Mouse (Mus musculus) ES-E14 (cell line): Measurements from ENCODE around the gene D13Ertd608e. TPM values are rescaled to one million over a fixed set of nuclear protein-coding genes. Genes with fewer than 3 reads are reported as not detected.
"Not testable (repeated sequence)": the region's sequence is repeated elsewhere in the genome, so short reads cannot be mapped to it uniquely, and the experiment has no call there.

Experiments
- DNase-seq: peaks from one replicate; pipeline ENCODE4 v3.0.0-alpha.2; 2013; ENCODE audit warnings: low read depth, low spot score
- H3K27ac ChIP-seq: 2 replicates; pipeline ENCODE4 v1.5.1; 2012; ENCODE audit warnings: low read depth, mild to moderate bottlenecking, low read length, moderate library complexity, mixed read lengths; ENCODE audit not compliant: poor library complexity, insufficient read depth, severe bottlenecking
- H3K36me3 ChIP-seq: 2 replicates; pipeline ENCODE4 v1.6.1; 2012; ENCODE audit warnings: mild to moderate bottlenecking, low read length, moderate library complexity, mixed read lengths; ENCODE audit not compliant: control insufficient read depth, poor library complexity, insufficient read depth, severe bottlenecking
- H3K4me1 ChIP-seq, 2 experiments: fragments of 150-350 bp in 1 of 2; sonication (generic) in 1 of 2; 2 replicates each; pipeline ENCODE4 v1.6.1; 2012; ENCODE audit warnings: low read length in 2 of 2, mild to moderate bottlenecking in 1 of 2, mixed read lengths in 1 of 2; ENCODE audit not compliant: control insufficient read depth in 2 of 2, insufficient read depth in 2 of 2, poor library complexity in 1 of 2
- H3K4me3 ChIP-seq, 2 experiments: fragments of 150-350 bp in 1 of 2; sonication (generic) in 1 of 2; 2 replicates each; pipeline ENCODE4 v1.5.1; 2012; ENCODE audit warnings: low read length in 2 of 2, low read depth in 1 of 2, mild to moderate bottlenecking in 1 of 2, mixed read lengths in 1 of 2; ENCODE audit not compliant: insufficient read depth in 1 of 2, poor library complexity in 1 of 2, severe bottlenecking in 1 of 2
- H3K9ac ChIP-seq: 2 replicates; pipeline ENCODE4 v1.6.1; 2012; ENCODE audit warnings: low read depth, mild to moderate bottlenecking, low read length, mixed read lengths; ENCODE audit not compliant: poor library complexity, insufficient read depth, severe bottlenecking
- H3K9me3 ChIP-seq: fragments of 150-350 bp; sonication (generic); 2 replicates; pipeline ENCODE4 v1.6.1; 2012; ENCODE audit warnings: low read depth, mild to moderate bottlenecking, low read length; ENCODE audit not compliant: control insufficient read depth, insufficient read depth
- in situ Hi-C, 2 experiments: fragments of 600-800 bp; cut with MboI; formaldehyde crosslinking; loops; one replicate each; pipeline ENCODE4 v1.15.1; 2025; ENCODE audit warnings: low sequenced_read_pairs in 2 of 2, inconsistent platforms in 1 of 2; ENCODE audit not compliant: unreplicated experiment in 2 of 2
- total RNA-seq: library from RNA; depleted of rRNA; stranded (reverse); fragments of 300-350 nt; gene quantifications from 2 replicates; pipeline ENCODE4 v1.2.3, GENCODE M21; 2012; rRNA removed

D13Ertd608e gene
- total RNA-seq, 1 experiment = 7.9 TPM

DNA sequence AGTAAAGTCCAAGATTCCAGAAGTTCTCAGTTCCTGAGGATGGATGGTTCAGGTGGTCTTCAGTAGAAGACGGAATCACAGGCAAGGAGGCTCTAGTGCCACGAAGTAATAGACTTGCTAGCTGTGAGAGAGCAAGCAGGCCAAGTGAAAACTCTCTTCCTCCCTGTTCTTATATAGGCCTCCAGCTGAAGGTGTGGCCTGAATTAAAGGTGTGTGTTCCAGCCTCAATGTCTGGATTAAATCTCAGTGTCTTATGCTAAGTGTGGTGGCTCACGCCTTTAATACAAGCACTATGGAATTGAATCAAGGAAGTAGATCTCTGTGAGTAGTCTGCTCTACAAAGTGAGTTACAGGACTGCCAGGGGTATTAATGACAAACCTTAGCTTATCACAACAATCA is 58.9 kb downstream of the D13Ertd608e start, which contains the start of gene Tcstv1:
Tcstv1 (minus strand) TSS at position 101 of the 400 bp plus-strand sequence.
- DNase-seq, H3K9me3 ChIP-seq, in situ Hi-C loops, H3K4me1 ChIP-seq, H3K9ac ChIP-seq, H3K36me3 ChIP-seq, H3K4me3 ChIP-seq, H3K27ac ChIP-seq: not testable (repeated sequence)

Other genes starting within 250 kb of the D13Ertd608e start
- not detected in 2 replicates for gene Ccl28, start 212.2 kb upstream of the D13Ertd608e start, total RNA-seq
- 43.0 and 58.6 TPM in 2 replicates for gene Hmgcs1, start 145.6 kb upstream of the D13Ertd608e start, total RNA-seq
- 0.22 and 0.42 TPM in 2 replicates for gene Nim1k, start 80.1 kb upstream of the D13Ertd608e start, total RNA-seq
- gene Zfp131, start 45.1 kb upstream of the D13Ertd608e start, total RNA-seq = 27.5 and 31.0 TPM in 2 replicates
- gene AF067063, start 5.8 kb upstream of the D13Ertd608e start, total RNA-seq = 1.5 and 2.5 TPM in 2 replicates
- gene Tcstv1, start 58.8 kb downstream of the D13Ertd608e start, total RNA-seq = 0.89 and 1.2 TPM in 2 replicates
- 158 and 220 TPM in 2 replicates for gene Gm21761, start 93.3 kb downstream of the D13Ertd608e start, total RNA-seq
- gene B020031M17Rik, start 114.8 kb downstream of the D13Ertd608e start, total RNA-seq = 7.9 and 14.1 TPM in 2 replicates
- not detected in 2 replicates for gene Gm36079, start 191.0 kb downstream of the D13Ertd608e start, total RNA-seq
- not detected in 2 replicates for gene Gm21188, start 216.2 kb downstream of the D13Ertd608e start, total RNA-seq